Mouse (Mus musculus) brain, adult 2 months (tissue): Measurements from ENCODE around the gene Hspg2.
A peak's percentile ranks its signal among the peaks of the same experiment; 100 is the strongest.

Experiments used
- DNase-seq: peaks from one replicate; pipeline ENCODE4 v3.0.0; 2011; ENCODE audit warnings: low read depth, low spot score

The Hspg2 gene

GRCm38 (mm10) chr4:137461217-137461616 lies 7.4 kb upstream of the Hspg2 start:
- no peak for DNase-seq

GRCm38 (mm10) chr4:137461981-137462690 lies 6.4 kb upstream of the Hspg2 start:
- no peak for DNase-seq

GRCm38 (mm10) chr4:137465125-137465787 lies 3.3 kb upstream of the Hspg2 start:
- DNase-seq, result no peak

- DNase-seq, result no peak
These were observed 1.6 kb upstream of the Hspg2 start for GRCm38 (mm10) chr4:137466991-137467390.

- no peak for DNase-seq
These were observed 1.0 kb upstream of the Hspg2 start for GRCm38 (mm10) chr4:137467525-137467924.

GRCm38 (mm10) chr4:137469081-137469844 lies 694 bp downstream of the Hspg2 start:
- no peak for DNase-seq

- DNase-seq, result no peak
These were observed 1.5 kb downstream of the Hspg2 start for GRCm38 (mm10) chr4:137469845-137470692.

GRCm38 (mm10) chr4:137470701-137471317 lies 2.2 kb downstream of the Hspg2 start:
- DNase-seq, result no peak

GRCm38 (mm10) chr4:137471326-137471725 lies 2.8 kb downstream of the Hspg2 start:
- DNase-seq, result no peak

GRCm38 (mm10) chr4:137473240-137473639 lies 4.7 kb downstream of the Hspg2 start:
- no peak for DNase-seq

GRCm38 (mm10) chr4:137473701-137474388 lies 5.3 kb downstream of the Hspg2 start:
- DNase-seq, result no peak

GRCm38 (mm10) chr4:137474694-137475093 lies 6.1 kb downstream of the Hspg2 start:
- DNase-seq, result no peak

GRCm38 (mm10) chr4:137475271-137476050 lies 6.9 kb downstream of the Hspg2 start:
- no peak for DNase-seq

GRCm38 (mm10) chr4:137476065-137476760 lies 7.6 kb downstream of the Hspg2 start:
- peak; percentile 75 for DNase-seq

GRCm38 (mm10) chr4:137476761-137477237 lies 8.2 kb downstream of the Hspg2 start:
- DNase-seq, result no peak

GRCm38 (mm10) chr4:137477611-137478010 lies 9.0 kb downstream of the Hspg2 start:
- no peak for DNase-seq

GRCm38 (mm10) chr4:137478306-137478705 lies 9.7 kb downstream of the Hspg2 start:
- DNase-seq, result no peak

GRCm38 (mm10) chr4:137479757-137480156 lies 11.2 kb downstream of the Hspg2 start:
- no peak for DNase-seq
